Mouse (Mus musculus): ENCODE results near the gene Dnah14. TPM values are rescaled to one million over a fixed set of nuclear protein-coding genes. Genes with fewer than 3 reads are reported as not detected.

The Dnah14 gene
- total and polyA plus RNA-seq, 2 experiments from 2014 or later: 0.10 to 0.68 TPM

GRCm38 (mm10) chr1:181615866-181616491 lies 39.6 kb downstream of the Dnah14 start:
- 44% methylated on average over 11 of the region's 11 CpGs for WGBS
- no peak overlapping the region for H3K4me3 ChIP-seq (ENCODE audit: low read depth, low read length)
- H3K4me2 ChIP-seq (ENCODE audit: low read depth): no peak overlapping the region
- H3K27ac ChIP-seq (ENCODE audit: low read depth, low read length): no peak overlapping the region
- no peak overlapping the region for H3K9ac ChIP-seq
- no peaks in the 10 kb centered on the region for H3K4me1 ChIP-seq (ENCODE audit: insufficient read depth)
- peak; percentile 88 for TF ChIP-seq CTCF (IDR thresholded peaks at IDR 0.05; ENCODE audit: low read depth)
- DNase-seq (peak; percentile 84), ATAC-seq (peak; percentile 76)
- no peaks in the 10 kb centered on the region for H3K36me3 ChIP-seq (ENCODE audit: insufficient read depth)
- no peaks in the 10 kb centered on the region for H3K27me3 ChIP-seq (ENCODE audit: insufficient read depth, low read length)
- H3K9me3 ChIP-seq (ENCODE audit: low read length): no peaks in the 10 kb centered on the region

- peak; percentile 57 for TF ChIP-seq CTCF (IDR thresholded peaks at IDR 0.05; ENCODE audit: low read depth)
- no peaks in the 10 kb centered on the region for H3K9me3 ChIP-seq (ENCODE audit: low read length)
- no peaks in the 10 kb centered on the region for H3K27me3 ChIP-seq (ENCODE audit: insufficient read depth, low read length)
- H3K4me2 ChIP-seq (ENCODE audit: low read depth): no peak overlapping the region
- DNase-seq (no peak), ATAC-seq (no peak)
- 47% methylated on average over 5 of the region's 5 CpGs for WGBS
- no peaks in the 10 kb centered on the region for H3K36me3 ChIP-seq (ENCODE audit: insufficient read depth)
- H3K4me3 ChIP-seq (ENCODE audit: low read depth, low read length): no peak overlapping the region
- no peak overlapping the region for H3K9ac ChIP-seq
- no peaks in the 10 kb centered on the region for H3K4me1 ChIP-seq (ENCODE audit: insufficient read depth)
- H3K27ac ChIP-seq (ENCODE audit: low read depth, low read length): no peak overlapping the region
Measured at GRCm38 (mm10) chr1:181617332-181617731, 41.0 kb downstream of the Dnah14 start.

GRCm38 (mm10) chr1:181623149-181623680 lies 46.9 kb downstream of the Dnah14 start:
- Histone ChIP-seq H3K9me3 (ENCODE audit: low read length) (no peaks in the 10 kb centered on the region), H3K36me3 (ENCODE audit: insufficient read depth) (no peaks in the 10 kb centered on the region), H3K4me1 (ENCODE audit: insufficient read depth) (no peaks in the 10 kb centered on the region), H3K9ac (no peak overlapping the region), H3K4me2 (ENCODE audit: low read depth) (no peak overlapping the region), H3K4me3 (ENCODE audit: low read depth, low read length) (no peak overlapping the region), H3K27me3 (ENCODE audit: insufficient read depth, low read length) (no peaks in the 10 kb centered on the region), H3K27ac (ENCODE audit: low read depth, low read length) (no peak overlapping the region)
- no peak for ATAC-seq
- 50% methylated on average over 6 of the region's 6 CpGs for WGBS
- DNase-seq: no peak
- no peak for TF ChIP-seq CTCF (IDR thresholded peaks at IDR 0.05; ENCODE audit: low read depth)

- Histone ChIP-seq H3K4me1 (ENCODE audit: insufficient read depth) (no peaks in the 10 kb centered on the region), H3K4me3 (ENCODE audit: low read depth, low read length) (no peak overlapping the region), H3K9ac (no peak overlapping the region), H3K27ac (ENCODE audit: low read depth, low read length) (no peak overlapping the region), H3K4me2 (ENCODE audit: low read depth) (no peak overlapping the region), H3K9me3 (ENCODE audit: low read length) (no peaks in the 10 kb centered on the region), H3K36me3 (ENCODE audit: insufficient read depth) (no peaks in the 10 kb centered on the region), H3K27me3 (ENCODE audit: insufficient read depth, low read length) (no peaks in the 10 kb centered on the region)
- no peak for TF ChIP-seq CTCF (IDR thresholded peaks at IDR 0.05; ENCODE audit: low read depth)
- DNase-seq: no peak
- no peak for ATAC-seq
- whole genome bisulfite sequencing: 86% methylated on average over 8 of the region's 8 CpGs
Measured at GRCm38 (mm10) chr1:181624876-181625275, 48.5 kb downstream of the Dnah14 start.

DNA sequence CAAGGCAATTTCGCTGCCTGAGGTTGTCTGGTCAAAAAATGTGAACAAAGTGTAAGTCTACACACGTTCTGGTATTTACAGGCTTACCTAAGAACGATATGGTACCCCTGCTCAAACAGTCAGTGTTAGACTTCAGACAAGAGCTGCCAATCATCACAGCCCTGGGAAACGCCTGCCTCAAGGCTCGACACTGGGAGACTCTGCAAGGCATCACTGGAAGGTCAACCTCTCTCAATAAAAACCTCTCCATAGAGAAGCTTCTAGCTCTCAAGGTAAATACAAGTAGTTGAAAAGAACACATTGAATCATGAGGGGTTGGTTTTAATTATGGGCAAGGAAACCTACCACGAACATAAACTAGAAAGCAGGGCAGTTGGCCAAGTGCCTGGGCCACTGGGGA lies 51.9 kb downstream of the Dnah14 start:
- no peak overlapping the region for H3K9ac ChIP-seq
- H3K36me3 ChIP-seq (ENCODE audit: insufficient read depth): no peaks in the 10 kb centered on the region
- 76% methylated on average over 6 of the region's 6 CpGs for WGBS
- no peak overlapping the region for H3K4me2 ChIP-seq (ENCODE audit: low read depth)
- no peaks in the 10 kb centered on the region for H3K27me3 ChIP-seq (ENCODE audit: insufficient read depth, low read length)
- no peak for TF ChIP-seq CTCF (IDR thresholded peaks at IDR 0.05; ENCODE audit: low read depth)
- no peak overlapping the region for H3K4me3 ChIP-seq (ENCODE audit: low read depth, low read length)
- H3K27ac ChIP-seq (ENCODE audit: low read depth, low read length): no peak overlapping the region
- ATAC-seq: no peak
- no peak for DNase-seq
- no peaks in the 10 kb centered on the region for H3K4me1 ChIP-seq (ENCODE audit: insufficient read depth)
- H3K9me3 ChIP-seq (ENCODE audit: low read length): no peaks in the 10 kb centered on the region

GRCm38 (mm10) chr1:181631371-181631770 lies 55.0 kb downstream of the Dnah14 start:
- H3K27me3 ChIP-seq (ENCODE audit: insufficient read depth, low read length): no peaks in the 10 kb centered on the region
- DNase-seq (no peak), ATAC-seq (no peak)
- no peak overlapping the region for H3K27ac ChIP-seq (ENCODE audit: low read depth, low read length)
- no peak overlapping the region for H3K4me2 ChIP-seq (ENCODE audit: low read depth)
- no peak overlapping the region for H3K4me3 ChIP-seq (ENCODE audit: low read depth, low read length)
- H3K9me3 ChIP-seq (ENCODE audit: low read length): no peaks in the 10 kb centered on the region
- TF ChIP-seq CTCF (IDR thresholded peaks at IDR 0.05; ENCODE audit: low read depth): no peak
- H3K36me3 ChIP-seq (ENCODE audit: insufficient read depth): no peaks in the 10 kb centered on the region
- H3K4me1 ChIP-seq (ENCODE audit: insufficient read depth): no peaks in the 10 kb centered on the region
- WGBS: 88% methylated on average over 4 of the region's 4 CpGs
- H3K9ac ChIP-seq: no peak overlapping the region

DNA sequence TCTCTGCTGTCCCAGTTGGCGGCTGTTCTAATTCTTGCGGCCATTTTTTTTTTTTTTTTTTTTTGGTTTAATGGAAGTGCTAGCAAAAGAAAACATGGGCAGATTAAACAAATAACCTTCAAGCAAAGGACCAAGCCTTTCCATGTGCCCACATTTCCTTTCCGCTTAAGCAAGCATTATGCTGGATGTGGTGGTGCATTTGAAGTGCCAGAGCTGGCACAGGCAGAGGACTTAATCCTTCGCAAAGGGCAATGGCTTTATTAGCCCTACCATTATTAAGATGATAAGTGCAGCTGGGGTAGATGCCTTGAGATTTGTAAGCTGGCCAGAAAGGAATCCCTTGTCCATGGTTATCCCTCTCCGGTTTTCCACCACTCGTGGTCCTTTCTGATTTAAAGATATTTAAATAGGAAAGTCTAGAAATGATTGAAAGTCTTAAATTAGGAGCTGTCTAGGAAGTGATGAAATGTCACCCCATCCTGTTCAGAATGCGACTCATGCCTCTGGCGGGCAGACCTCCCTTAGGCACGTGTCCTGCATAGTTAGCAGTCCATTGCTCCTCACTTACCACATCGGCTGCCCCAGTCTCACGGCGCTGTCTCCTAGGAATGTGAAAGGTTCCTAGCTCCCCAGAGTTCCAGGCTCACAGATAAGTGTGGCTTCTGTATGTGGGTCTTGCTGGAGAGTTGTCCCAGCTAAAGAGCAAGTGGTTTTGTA lies 61.8 kb downstream of the Dnah14 start:
- DNase-seq (peak; percentile 25), ATAC-seq (peak; percentile 53)
- Histone ChIP-seq H3K36me3 (ENCODE audit: insufficient read depth) (no peaks in the 10 kb centered on the region), H3K27me3 (ENCODE audit: insufficient read depth, low read length) (no peaks in the 10 kb centered on the region), H3K4me3 (ENCODE audit: low read depth, low read length) (no peak overlapping the region), H3K4me2 (ENCODE audit: low read depth) (no peak overlapping the region), H3K9ac (no peak overlapping the region), H3K4me1 (ENCODE audit: insufficient read depth) (no peaks in the 10 kb centered on the region), H3K27ac (ENCODE audit: low read depth, low read length) (no peak overlapping the region), H3K9me3 (ENCODE audit: low read length) (no peaks in the 10 kb centered on the region)
- 49% methylated on average over 12 of the region's 12 CpGs for WGBS
- no peak for TF ChIP-seq CTCF (IDR thresholded peaks at IDR 0.05; ENCODE audit: low read depth)

Measured in forebrain, postnatal 0 days (tissue).